Mouse (Mus musculus) bone marrow, adult 2 months (tissue): ENCODE measurements around the gene Rab3a. TPM values are rescaled to one million over a fixed set of nuclear protein-coding genes. Genes with fewer than 3 reads are reported as not detected.

Experiments
- H3K27ac ChIP-seq: fragments of 200-500 bp; 2 replicates; pipeline ENCODE4 v1.5.1; 2012; ENCODE audit warnings: low read depth, mild to moderate bottlenecking, control low read depth, inconsistent platforms, low read length; ENCODE audit not compliant: control insufficient read depth, poor library complexity, insufficient read depth
- H3K4me1 ChIP-seq: fragments of 200-500 bp; 2 replicates; pipeline ENCODE4 v1.6.1; 2011; ENCODE audit warnings: low read length; ENCODE audit not compliant: control insufficient read depth, insufficient read depth
- H3K4me3 ChIP-seq: fragments of 200-500 bp; replicated peaks from 2 replicates; pipeline ENCODE3; 2011; ENCODE audit warnings: mild to moderate bottlenecking, low read depth, low read length, control low read depth; ENCODE audit not compliant: control insufficient read depth
- CTCF ChIP-seq: fragments of 200-500 bp; IDR thresholded peaks from 2 replicates; pipeline ENCODE4 v1.5.1; 2011; ENCODE audit warnings: low read length, control low read depth; ENCODE audit not compliant: control insufficient read depth, insufficient read depth
- POLR2A ChIP-seq: fragments of 200-500 bp; IDR thresholded peaks from 2 replicates; pipeline ENCODE4 v1.6.1; 2011; ENCODE audit warnings: low read depth, mild to moderate bottlenecking, control low read depth, low read length, borderline replicate concordance; ENCODE audit not compliant: control insufficient read depth
- WGBS: fragments of 180-500 bp; shearing (Covaris S2); methylation state at CpG from one replicate; pipeline ENCODE4 v1.1.7; 2018; 5-methylcytosine and 5-hydroxymethylcytosine counted together
- polyA plus RNA-seq: library from polyadenylated mRNA; stranded (reverse); fragments of >200 nt; gene quantifications from 2 replicates; pipeline ENCODE4 v1.2.4, GENCODE M21; 2011; ENCODE audit warnings: low replicate concordance; ENCODE audit not compliant: missing spikeins, insufficient read depth, insufficient read length

Gene Rab3a
- polyA plus RNA-seq, 1 experiment: 13.3 TPM

DNA sequence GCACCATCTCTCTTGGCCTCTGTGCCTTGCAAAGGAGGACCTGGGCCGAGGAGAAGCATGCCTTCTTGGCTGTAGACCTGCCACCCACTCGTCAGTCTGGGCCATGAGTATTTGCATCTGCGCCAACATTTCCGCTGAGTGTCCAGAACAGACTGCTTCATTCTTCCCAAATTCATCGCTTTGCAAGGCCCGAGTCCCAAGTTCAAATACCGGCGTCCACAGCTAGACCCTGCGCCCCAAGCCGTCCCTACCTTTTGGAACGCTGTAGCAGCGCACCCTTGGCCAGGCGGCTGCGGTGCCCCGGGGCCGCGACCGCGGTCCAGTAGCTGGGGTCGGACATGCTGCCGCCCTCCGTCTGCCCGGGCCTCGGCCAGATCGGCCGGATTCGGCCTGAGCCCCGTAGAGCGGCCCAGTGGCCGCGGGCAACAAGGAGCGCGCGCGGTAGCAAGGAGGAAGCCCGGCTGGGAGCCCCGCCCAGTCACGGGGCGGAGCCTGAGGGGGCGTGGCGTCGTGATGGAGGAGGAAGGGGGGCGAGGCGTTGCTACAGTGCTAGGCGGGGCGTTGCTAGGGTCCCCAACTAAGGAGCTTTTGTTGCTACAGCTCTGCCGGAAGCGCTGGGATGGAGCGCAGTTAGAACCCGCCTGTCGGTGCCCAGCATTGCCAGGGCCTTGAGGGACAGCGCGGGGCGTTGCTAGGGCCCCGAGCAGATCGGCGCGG lies 37.7 kb downstream of the Rab3a start:
- under 1% methylated on average over 58 of the region's 58 CpGs for WGBS
- Histone ChIP-seq H3K4me1 (peaks cover 7% of the 10 kb centered on the region), H3K4me3 (peak overlapping the region; percentile 82), H3K27ac (peak overlapping the region; percentile 78)
- TF ChIP-seq CTCF (no peak), POLR2A (peak; percentile 64; the same call in 1 of the 2 replicates)

DNA sequence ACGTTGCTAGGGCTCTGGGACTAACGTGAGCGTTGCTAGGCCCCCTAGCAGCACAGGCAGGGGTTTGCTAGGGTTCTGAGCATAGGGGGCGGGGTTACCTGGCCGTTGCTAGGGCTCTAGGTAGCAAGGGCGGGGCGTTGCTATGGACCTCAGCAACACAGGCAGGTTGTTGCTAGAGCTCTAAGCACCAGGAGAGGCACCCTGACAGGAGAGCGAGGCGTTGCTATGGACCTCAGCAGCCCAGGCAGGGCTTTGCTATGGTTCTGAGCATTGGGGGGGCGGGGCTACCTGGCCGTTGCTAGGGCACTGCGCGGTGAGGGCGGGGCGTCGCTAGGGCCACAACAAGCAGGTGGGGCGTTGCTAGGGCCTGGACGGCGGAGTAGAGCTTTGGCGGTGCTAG lies 38.2 kb downstream of the Rab3a start:
- 3% methylated on average over 20 of the region's 20 CpGs for WGBS
- Histone ChIP-seq H3K4me3 (peak overlapping the region; percentile 82), H3K27ac (peak overlapping the region; percentile 78), H3K4me1 (peaks cover 7% of the 10 kb centered on the region)
- peak; percentile 35; the same call in 1 of the 2 replicates for TF ChIP-seq POLR2A
- TF ChIP-seq CTCF: no peak

DNA sequence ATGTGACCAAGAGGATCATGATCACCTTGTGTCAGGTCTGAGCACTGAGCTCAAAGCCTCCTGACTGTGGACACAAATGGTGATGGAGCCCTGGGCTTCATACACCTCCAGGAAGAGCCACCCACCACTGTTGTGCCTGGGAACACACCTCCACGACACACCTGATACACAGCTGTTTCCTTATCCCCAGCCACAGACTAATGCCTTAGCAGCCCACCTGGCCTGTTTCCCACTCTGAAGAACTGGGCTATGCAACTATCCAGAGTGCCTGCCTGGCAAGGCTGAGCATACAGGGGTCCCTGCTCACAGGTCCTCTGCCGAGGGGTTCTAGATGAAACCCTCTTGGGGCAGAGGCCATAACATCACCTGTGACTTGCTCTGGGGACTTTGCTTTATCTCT lies 39.7 kb downstream of the Rab3a start:
- Histone ChIP-seq H3K4me3 (no peak overlapping the region), H3K27ac (no peak overlapping the region), H3K4me1 (peaks cover 8% of the 10 kb centered on the region)
- WGBS: 91% methylated on average over 2 of the region's 2 CpGs
- TF ChIP-seq POLR2A (no peak), CTCF (no peak)

DNA sequence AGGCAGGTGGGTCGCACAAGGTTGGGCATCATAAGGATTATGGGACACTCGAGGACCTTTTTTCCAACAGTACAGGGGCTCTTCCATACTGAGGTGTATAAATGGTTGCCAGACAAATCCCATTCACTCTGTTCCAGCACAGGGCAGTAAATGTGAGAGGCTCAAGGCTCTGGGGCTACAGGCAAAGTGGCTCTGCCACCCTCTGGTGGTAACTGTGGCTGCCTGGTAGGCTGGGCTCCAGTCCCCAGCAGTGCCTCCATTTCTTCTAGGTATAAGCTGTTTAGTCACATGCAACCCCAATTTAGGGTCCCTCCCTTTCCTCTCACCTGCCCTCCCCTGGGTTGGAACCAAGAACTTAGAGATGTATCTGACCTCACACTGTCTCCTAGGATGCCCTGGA lies 40.9 kb downstream of the Rab3a start:
- peaks cover 8% of the 10 kb centered on the region for H3K4me1 ChIP-seq
- no peak overlapping the region for H3K4me3 ChIP-seq
- 91% methylated on average over 2 of the region's 2 CpGs for WGBS
- no peak overlapping the region for H3K27ac ChIP-seq
- no peak for TF ChIP-seq POLR2A
- TF ChIP-seq CTCF: no peak; the same call in 1 of the 2 replicates

DNA sequence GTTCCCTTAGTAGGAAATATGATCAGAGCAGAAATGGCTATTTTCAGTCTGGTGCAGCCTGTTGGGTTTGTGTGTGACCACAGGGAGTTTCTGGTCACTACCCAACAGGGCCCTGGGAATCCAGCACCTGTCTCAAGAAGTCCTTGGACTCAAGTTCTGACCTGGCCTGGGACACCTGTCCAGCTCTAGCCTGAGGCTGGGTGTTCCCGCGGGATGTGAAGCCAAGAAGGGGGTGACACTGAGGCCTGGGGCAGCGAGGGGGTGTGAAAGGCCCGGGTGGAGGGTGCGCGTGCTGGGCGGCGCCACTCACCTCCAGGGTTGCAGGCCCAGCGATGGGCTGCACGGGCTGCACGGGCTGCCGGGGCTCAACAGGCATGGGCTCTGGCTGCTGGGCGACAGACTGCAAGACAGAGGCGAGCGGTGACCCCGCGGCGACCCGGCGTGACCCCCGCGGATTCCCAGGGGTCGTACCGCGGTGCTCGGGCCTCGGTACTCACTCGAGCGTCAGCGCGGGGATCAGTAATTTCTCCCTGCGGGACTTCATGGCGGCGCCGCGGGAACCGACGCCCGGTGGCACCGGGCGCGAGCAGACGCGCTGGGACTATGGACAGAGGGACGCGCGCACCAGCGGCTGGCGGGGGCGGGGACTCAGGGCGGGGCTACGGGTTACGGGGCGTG lies 42.1 kb downstream of the Rab3a start:
- peaks cover 8% of the 10 kb centered on the region for H3K4me1 ChIP-seq
- H3K4me3 ChIP-seq: no peak overlapping the region
- no peak overlapping the region for H3K27ac ChIP-seq
- TF ChIP-seq CTCF: no peak
- TF ChIP-seq POLR2A: no peak
- WGBS: 11% methylated on average over 54 of the region's 54 CpGs

DNA sequence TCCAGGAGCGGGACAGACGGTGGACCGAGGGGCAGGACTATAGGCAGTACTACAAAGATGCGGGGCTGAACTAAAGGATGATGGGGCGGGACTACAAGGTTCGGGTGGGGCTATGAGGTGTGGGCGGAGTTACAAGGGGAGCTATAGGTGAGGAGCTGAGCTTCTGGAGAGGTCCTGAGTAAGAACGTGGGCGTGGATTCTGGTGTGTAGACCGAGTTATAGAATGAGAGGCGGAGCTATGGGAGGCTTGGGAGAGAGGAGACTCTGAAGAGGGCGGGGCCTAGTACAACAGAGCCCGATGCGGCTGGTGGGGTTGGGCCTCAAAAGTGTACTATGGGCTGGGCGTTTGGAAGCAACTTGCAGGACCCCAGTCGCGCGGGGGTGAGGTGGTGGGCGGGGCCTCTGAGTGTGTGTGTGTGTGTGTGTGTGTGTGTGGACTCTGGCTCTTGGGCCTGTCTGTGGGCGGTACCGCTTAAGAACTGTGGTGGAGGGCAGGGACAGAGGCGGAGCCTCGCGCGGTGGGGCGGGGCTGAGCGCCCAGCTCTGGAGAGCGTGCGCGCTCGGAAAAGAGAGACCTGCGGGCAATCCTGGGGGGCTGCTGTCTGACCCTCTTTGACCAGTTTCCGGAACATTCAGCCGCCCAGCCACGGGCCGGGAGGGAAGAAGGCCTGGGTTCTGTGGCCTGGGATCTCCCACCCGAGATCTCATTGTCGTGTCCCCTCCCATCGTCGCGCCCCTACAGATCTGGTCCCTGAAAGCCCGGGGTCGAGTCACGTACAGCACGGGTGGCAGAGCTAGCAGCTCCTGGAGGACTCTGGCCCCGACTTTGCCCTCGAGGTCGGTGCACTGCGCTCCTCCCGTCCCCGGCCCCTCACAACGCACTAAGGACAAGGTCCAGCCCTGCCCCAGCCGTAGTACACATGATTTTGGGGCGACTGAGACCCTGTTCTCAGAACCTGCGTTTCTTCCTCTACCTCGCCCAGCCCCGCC lies 42.9 kb downstream of the Rab3a start:
- Histone ChIP-seq H3K27ac (no peak overlapping the region), H3K4me3 (peak overlapping the region; percentile 58), H3K4me1 (peaks cover 9% of the 10 kb centered on the region)
- TF ChIP-seq POLR2A (no peak), CTCF (no peak)
- under 1% methylated on average over 57 of the region's 57 CpGs for WGBS

DNA sequence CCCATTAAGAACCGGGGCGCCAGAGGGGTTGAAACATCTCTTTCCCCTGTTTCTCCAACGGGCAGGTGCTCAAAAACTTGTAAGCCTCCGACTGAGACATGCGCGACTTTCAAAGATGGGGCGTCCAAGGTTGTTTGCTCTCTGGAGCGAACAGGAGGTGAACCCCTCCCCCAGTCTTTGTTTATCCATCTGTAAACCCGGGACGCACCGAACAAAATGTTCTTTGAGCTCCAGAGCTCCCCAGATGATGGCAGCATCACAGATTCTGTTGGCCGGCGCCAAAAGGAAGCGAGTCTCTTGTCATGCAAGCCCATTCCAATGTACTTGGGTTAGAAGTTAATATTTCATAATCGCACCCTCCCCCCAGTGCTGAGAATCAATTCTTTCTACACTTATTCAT lies 43.8 kb downstream of the Rab3a start:
- H3K4me3 ChIP-seq: no peak overlapping the region
- no peak overlapping the region for H3K27ac ChIP-seq
- 34% methylated on average over 15 of the region's 15 CpGs for WGBS
- H3K4me1 ChIP-seq: peaks cover 3% of the 10 kb centered on the region; the same call in 1 of the 2 replicates
- TF ChIP-seq POLR2A (no peak), CTCF (no peak)
